Mouse (Mus musculus) frontal cortex, postnatal 36 days (tissue): ENCODE results near the gene Ssbp3.
A peak's percentile ranks its signal among the peaks of the same experiment; 100 is the strongest.

Source experiments
- DNase-seq, 2 experiments: peaks; one replicate each; pipeline ENCODE4 v3.0.0; 2022; ENCODE audit warnings: low spot score in 2 of 2

Gene Ssbp3

GRCm38 (mm10) chr4:107009548-107009947, 99.0 kb downstream of the Ssbp3 start:
- no peak for DNase-seq

DNA sequence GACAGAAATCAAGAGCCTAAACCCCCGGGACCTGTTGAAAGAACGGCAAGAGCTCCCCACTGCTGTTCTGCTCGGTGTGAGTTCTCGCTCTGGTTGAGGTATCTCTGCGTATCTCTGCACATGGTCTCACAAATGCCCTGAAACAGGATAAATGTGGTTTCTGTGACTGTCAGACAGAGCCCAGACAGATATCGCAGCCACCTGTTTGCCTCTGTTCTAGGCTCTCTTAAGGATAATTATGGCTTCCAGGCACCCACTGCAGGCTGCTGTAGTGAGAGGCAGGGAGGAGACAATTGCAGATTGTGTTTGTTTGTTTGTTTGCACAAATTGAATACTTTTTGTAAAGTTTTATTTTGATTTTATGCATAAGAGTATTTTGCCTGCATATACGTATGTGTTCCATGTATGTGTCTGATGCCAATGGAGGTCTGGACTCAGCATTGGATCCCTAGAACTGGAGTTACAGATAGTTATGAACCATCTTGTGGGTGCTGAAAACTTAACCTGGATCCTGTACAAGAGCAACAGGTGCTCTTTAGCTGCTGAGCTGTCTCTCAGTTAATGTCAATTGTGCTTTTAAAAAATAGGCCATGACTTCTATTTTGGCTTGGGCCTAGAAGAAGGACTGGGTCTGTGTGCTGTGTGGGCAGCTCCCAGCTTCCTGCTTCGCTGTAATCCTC, 101.0 kb downstream of the Ssbp3 start:
- no peak for DNase-seq

DNA sequence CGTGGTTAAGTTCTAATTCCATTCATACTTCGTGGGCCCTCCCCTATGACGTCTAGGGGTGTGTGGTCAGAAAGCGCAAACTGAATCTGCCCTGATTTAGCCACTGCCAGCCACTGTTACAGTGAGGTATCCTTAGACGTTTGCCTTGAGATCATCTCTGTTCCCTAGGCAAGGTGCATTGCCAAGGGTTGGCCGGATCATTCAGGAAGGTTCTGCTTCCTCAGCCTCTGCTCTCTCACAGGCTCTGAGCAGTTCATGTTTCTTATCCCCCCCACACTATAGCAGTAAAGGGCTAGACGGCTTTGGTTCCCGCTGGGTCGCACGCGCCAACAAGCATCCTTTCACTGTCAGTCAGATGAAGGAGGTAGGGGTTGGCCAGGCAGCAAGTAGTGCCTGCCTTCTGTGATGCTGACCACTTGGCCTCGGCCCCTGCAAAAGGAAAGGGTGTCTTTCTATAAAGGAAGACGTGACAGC, 101.5 kb downstream of the Ssbp3 start:
- no peak for DNase-seq

DNA sequence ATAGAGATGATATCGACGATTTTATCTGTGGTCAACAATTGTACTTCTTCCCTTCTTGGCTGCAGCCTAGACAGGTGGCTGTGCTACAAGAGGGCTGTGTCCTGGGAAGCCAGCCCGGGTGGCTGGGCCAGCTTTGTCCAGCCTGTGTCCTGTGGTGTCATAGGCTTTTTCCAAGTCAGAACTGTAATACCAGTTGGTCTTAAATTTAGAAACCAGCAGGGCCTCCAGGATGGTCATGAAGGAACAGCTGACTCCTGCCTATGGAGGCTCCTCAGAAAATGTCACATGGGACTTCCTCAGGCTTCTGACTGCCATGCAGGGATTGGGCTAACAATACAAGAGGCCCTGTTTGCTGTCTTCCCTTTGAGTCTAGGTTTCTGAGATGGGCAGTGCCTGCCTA, 102.1 kb downstream of the Ssbp3 start:
- DNase-seq, result no peak

GRCm38 (mm10) chr4:107013119-107013816, 102.8 kb downstream of the Ssbp3 start:
- DNase-seq, result no peak

GRCm38 (mm10) chr4:107013817-107014260, 103.3 kb downstream of the Ssbp3 start:
- no peak for DNase-seq

DNA sequence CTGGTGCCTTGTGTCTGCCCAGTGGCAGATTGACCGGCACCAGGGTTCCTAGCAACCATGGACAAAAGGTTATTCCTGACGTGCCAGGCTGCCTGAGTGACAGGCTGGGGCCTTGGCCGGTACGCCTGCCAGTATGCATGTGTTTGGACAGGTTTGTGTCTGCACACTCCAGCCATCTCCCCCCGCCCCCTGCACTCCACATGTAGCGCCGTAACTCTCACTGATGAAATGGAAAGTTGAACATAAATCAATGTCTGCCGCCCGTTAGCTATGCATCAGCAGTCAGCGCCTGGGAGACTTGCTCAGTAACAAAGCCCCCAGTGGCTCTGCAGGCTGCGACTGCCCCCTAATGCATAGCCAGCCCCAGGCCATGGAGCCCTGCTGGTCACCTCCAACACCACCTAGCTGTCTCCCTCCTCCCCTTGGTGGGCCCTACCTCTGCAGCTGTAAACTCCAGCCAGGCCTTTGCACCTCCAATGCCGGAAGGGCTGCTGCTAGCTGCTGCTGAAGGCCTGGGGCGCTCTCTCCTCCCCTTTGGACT, 105.5 kb downstream of the Ssbp3 start:
- DNase-seq, result no peak

GRCm38 (mm10) chr4:107017257-107017656, 106.8 kb downstream of the Ssbp3 start:
- DNase-seq, result no peak

GRCm38 (mm10) chr4:107018521-107018920, 108.0 kb downstream of the Ssbp3 start:
- DNase-seq, result no peak

GRCm38 (mm10) chr4:107019027-107019426, 108.5 kb downstream of the Ssbp3 start:
- DNase-seq, result peak; percentile 58 to 72

DNA sequence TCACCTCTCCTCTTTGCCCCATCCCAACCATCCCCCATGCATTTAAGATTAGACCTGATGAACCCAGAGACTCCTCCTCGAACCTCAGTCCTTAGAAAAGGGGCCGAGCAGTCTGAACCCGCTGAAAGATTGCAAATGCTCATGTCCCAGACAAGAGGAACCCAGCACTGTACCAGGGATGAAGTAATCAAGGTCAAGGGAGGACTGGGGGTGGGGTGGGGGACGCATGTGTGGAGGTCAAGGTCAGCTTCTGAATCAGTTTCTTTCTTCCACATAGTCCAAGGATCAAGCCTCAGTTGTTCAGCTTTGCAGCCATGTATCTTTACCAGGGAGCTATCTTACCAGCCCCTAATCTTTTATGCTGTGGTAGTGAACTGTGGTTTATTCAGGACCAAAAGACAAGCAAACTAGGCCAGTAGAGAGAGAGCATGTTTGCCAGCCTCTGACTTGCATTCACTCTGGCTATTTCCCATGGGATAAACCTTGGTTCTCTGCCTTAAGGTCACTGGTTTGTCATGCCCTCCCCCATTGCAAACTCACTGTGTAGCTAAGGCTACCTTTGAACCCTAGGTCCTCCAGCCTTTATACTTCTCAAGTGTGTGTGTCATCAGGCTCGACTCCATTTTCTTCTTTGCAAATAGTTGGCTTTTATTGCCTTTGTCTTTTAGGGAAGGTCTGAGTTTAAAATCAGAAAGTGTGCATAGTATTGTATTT, 109.9 kb downstream of the Ssbp3 start:
- DNase-seq, result no peak

GRCm38 (mm10) chr4:107021464-107021863, 111.0 kb downstream of the Ssbp3 start:
- DNase-seq, result no peak

- no peak for DNase-seq
Measured at GRCm38 (mm10) chr4:107024899-107025298, 114.4 kb downstream of the Ssbp3 start.

DNA sequence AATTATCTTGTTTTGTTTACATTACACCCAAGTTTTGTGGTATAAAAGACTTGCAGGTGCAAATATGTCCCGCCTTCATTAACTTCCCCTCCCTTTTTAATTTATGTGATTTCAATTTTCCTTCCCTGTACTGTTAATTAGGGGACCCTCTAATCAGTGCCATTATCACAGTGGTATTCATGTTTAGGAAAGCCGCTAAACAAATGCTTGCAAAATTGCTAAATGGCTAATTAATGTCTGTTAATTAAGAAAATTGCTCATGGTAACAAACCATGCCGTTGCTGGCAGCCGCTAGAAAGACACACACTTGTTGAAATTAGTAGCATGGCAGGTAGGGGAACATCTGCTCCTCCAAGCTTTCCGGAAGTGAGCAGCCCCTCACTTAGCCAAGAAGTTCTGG, 114.9 kb downstream of the Ssbp3 start:
- DNase-seq, result no peak

DNA sequence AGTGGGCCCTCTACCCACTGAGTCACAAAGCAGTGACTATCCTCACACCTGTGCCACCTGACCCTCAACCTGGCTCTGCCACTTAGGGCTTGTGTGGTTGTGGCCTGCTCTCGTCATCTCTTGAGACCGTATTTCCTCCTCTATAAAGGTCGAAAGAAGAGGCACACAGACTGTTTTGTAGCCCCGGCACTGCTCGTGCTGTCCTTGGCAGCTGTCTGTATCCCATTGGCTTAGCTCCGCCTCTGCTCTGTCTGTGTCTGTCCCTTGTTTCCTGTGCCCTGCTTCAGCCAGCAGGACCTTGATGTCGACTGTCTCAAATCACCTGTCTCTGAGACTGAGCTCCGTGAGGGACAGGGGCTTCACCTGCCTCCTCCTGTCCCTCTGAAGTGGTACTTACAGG, 116.0 kb downstream of the Ssbp3 start:
- DNase-seq, result no peak

DNA sequence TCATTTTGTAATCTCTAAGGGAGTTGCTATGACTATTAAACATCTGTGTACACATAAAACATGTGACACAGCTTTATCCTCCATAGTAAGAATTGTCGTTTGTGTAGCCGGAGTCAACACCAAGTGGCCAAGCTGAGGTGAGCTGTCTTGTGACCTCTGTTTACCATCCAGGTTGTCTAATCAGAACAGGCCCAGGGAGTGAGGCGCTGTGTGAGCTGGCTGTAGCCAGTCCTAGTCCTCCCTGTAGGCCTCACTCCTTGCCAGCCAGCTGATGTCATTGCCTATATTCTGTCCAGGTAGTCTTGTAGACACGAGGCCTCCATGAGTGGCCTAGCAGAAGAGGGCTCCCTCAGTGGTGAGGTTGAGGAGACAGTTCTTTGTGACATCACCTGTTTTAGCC, 125.2 kb downstream of the Ssbp3 start:
- DNase-seq, result no peak

- no peak for DNase-seq
Measured at GRCm38 (mm10) chr4:107036985-107037384, 126.5 kb downstream of the Ssbp3 start.

- DNase-seq, result peak; percentile 49 to 56
Measured at GRCm38 (mm10) chr4:107038303-107038702, 127.8 kb downstream of the Ssbp3 start.

GRCm38 (mm10) chr4:107039270-107039669, 128.8 kb downstream of the Ssbp3 start:
- DNase-seq, result peak in 1 of 2 experiments; percentile 56

DNA sequence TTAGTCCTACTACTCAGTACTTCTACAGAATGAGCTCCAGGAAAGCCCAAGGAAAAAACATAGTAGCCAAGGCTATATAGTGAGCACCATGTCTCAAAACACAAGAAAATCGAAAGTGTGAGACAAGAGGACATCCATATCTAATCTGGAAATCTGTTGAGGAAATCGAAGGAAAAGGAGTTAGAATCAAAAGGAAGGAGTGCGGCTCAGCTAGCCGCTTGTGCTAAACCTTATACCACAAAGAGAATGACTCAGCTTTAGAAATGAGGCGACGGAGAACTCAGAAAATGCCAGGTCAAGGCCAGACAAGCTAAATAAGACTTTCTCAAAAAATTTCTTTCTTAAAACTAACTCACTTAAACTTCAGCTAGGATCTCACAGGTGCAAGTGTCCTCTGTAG, 131.8 kb downstream of the Ssbp3 start:
- no peak for DNase-seq

DNA sequence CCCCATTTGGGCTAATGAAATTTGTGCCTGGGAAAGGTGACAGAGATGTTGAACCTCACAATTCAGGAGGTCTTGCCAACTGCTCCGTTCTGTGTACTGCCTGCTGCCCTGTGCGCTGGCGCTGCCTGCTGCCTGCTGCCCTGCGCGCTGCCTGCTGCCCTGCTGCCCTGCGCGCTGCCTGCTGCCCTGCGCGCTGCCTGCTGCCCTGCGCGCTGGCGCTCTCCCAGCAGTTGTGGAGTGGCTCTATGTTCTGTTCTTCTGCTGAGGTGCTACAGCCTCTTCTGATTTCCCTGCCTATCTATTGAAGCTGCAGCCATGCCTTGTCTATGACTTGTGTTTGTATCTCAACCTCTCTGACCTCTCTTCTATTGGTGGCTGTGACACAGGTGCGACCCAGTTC, 134.7 kb downstream of the Ssbp3 start:
- no peak for DNase-seq

DNA sequence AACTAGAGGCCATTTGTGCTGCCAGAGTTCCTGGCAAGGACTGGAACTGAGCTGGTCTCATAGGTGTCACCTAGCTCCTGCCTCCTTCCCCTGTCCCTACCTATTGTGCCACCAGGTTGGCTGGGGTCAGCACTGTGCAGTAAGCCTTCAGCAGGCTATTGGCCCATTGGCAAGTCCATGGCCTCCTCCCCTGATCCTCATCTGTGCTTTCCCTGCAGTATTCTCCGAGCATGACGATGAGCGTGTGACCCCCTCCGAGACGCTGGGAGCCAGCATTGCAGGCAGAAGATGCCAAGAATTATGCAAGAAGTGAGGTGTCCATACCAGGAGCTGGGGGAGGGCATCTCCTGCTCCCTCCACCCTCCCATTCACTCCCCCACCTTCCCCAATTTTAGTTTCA, 137.3 kb downstream of the Ssbp3 start:
- no peak for DNase-seq
